Mouse (Mus musculus) monocyte, adult 2 months (primary cell): ENCODE data around the gene Colq.
"Not testable (repeated sequence)": the region's sequence is repeated elsewhere in the genome, so short reads cannot be mapped to it uniquely, and the experiment has no call there.

Source experiments
- DNase-seq, 2 experiments: peaks; one replicate each; pipeline ENCODE4 v3.0.0; 2022; ENCODE audit warnings: low spot score in 2 of 2, low read depth in 1 of 2

Gene Colq

GRCm38 (mm10) chr14:31591243-31591642 lies at the start of gene Colq:
Gene Colq (minus strand): TSS chr14:31591343.
- no peak for DNase-seq

- DNase-seq, result no peak
Measured at GRCm38 (mm10) chr14:31640346-31640889, 49.3 kb upstream of the Colq start, which contains the start of gene Gm49387. Gene Gm49387 (minus strand): TSS chr14:31640878.

DNA sequence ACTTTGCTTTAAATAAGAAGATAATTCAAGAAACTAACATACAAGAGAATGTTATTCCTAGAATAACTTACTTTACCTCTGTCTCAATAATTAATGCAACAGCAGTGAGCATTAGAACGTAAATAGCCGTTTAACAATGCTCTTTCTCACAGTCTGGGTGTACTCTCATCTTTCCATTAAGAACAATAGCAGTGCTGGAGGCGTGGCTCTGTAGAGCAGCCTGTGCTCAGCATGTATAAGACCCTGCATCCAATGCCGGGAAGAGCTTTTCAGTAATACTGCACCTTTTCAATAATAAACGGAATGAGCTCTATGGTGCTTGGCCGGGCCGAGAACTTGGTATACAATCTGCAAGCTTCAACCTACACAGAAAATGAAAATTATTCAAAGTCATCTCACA lies 39.5 kb upstream of the Colq start:
- no peak for DNase-seq

GRCm38 (mm10) chr14:31622748-31623147 lies 31.6 kb upstream of the Colq start:
- no peak for DNase-seq

- DNase-seq, result no peak
Measured at GRCm38 (mm10) chr14:31620591-31621223, 29.6 kb upstream of the Colq start.

DNA sequence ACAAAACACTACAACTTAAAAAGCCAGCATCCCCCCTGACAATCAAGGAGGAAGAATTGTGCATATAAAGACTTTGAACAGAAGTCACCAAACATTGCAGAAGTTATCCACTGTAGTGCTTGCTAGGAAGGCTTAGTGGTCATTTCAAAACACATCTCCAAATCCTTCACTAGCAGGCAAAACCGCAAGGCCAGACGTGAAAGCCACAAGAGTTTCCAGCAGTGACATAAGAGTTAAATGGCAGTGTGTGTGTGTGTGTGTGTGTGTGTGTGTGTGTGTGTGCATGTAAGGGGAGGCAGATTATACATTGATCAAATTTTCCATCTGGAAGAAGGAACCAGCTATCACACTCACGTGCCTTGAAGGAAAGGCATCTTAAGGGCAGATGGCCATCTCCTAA lies 26.9 kb upstream of the Colq start:
- no peak for DNase-seq

- no peak for DNase-seq
Measured at GRCm38 (mm10) chr14:31617204-31617603, 26.1 kb upstream of the Colq start.

DNA sequence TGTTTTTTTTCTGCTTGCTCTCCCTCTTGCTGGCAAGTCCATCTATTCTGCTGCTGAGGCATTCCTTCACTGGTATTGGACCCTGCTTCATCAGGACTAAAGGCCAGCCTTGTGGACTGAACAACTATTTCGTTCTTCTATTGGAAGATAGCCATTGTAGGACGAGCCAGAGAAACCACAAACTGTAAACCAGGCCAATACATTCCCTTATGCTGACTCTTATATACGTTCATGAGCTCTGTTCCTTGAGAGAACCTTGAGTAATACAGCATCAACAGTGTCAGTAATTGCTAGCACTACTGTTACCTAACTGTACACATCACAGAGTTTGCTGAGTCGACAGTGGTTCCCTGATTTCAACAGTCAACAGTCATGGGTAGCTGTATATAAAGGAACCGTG lies 22.5 kb upstream of the Colq start:
- DNase-seq, result no peak

DNA sequence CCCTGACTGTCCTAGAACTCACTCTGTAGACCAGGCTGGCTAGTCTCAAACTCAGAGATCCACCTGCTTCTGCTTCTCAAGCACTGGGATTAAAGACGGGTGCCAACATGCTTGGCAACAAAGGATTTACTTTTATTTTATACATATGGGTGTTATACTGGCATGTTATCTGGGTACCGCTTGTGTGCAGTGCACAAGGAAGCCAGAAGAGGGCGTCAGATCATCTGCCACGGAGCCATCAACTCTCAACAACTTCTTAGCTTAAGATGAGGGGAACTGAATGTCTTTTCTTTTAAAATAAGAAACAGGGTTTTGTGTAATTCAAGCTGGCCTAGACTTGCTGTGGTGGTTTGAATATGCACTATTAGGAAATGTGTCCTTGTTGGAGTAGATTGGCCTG lies 20.8 kb upstream of the Colq start:
- no peak for DNase-seq

DNA sequence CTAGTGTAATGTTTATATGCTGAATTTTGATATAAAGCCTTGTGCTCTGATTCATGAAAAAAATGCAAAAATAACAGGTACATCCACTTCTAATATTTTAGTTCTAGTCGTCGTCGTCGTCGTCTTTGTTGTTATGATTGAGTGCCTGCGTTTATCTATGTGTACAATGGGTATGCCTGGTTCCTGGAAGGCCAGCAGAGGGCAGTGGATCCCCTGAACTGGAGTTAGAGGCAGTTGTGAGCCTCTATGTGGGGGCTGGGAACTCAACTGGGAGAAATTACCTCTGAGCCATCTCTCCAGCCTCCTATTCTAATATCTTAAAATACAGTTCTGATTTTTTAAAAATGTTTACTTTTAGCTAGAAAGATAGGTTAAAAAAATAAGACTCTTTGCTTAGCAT lies 14.4 kb upstream of the Colq start:
- DNase-seq, result no peak

DNA sequence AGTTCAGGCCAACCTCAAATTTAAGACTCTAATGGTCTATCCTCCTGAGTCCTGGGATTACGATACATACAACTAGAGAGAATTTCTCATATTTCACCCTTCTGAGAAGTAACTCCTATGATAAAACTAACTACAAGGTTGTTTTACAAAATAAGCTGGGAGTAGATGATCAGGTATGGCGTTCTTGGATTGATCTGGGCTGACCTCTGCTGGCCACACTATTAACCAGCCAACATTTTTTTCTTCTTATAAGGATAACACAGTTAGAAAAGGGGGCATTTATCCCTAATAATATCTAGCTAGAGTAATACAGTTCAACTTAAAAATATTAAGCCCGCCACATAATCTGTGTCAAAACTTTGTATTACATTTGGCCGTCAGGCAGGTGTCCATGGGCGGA lies 13.8 kb upstream of the Colq start:
- no peak for DNase-seq

DNA sequence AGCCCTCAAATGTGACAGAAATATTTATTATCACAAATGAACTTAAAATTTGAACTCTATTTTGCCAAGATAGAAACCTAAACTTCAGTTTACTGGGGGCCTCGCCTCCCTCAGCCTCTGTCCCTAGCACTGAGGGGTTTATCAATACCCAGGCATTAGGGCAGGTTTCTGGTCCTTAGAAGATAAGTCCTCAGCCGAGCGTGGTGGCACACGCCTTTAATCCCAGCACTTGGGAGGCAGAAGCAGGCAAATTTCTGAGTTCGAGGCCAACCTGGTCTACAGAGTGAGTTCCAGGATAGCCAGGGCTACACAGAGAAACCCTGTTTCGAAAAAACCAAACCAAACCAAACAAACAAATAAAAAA lies 11.5 kb upstream of the Colq start:
- not testable (repeated sequence) for DNase-seq

DNA sequence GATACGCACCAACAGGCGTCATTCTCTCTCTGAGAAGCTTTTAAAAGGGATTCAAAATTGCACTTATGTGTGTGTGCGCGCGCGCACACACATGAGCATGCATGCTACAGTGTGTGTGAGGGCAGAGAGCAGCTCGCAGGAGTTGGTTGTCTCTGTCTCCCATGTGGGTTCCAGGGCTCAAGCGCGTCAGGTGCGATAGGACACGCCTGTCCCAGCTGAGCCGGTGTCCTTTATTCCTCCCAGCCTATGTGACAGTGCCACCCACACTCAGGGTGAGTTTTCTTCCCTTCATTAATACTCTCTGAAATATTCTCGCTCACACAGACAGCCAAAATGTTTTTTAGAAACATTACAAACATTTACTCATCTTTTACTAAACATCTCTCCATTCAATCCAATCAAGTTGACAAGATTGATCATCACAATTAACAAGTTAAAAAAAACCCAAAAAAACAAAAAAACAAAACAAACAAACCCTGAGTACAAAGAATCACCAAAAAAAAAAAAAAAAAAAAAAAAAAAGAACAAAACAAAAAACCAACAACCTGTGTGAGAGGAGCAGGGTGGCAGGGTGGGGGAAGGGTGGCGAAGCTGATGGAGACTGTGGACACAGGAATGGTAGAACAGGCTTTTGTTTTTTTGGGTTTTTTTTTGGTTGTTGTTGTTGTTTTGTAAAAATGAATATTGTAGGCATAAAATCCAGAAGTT lies 10.9 kb upstream of the Colq start:
- no peak for DNase-seq

DNA sequence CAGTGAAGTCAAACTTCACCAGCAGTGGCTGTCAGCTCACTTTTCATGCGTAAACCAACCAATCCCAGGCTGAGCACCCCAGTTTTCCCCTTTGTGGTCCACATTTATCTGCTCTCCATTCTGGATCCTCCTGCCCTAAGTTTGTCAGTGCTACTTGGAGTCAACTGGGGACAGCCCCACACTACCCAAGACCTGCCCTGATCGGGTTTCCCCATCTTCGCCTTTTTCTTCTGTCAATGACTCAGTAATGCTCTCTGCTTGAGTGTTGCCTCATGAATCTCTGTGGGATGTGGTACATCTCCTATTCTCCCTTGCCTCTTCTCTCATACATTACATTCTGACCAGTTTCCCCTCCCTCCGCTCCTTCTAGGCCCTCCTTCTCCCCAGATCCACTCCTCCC lies 6.3 kb upstream of the Colq start:
- no peak for DNase-seq

DNA sequence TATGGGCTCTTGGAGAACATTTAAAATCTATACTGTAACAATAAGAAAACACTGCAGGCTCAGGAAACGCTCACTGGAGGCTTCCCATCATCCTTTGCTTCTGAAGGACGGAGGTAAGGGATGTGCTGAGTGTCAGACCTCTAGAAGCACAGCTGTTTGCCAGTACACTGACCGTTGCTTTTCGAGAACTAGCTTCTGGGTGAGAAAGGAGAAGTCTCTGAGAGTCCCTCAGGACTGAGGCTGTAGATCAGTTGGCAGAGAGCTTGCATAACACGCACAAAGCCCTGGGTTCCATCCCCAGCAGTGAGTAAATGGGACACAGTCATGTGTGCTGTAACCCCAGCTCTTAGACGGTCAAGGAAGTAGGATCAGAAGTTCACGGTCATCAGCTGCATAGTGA lies 5.3 kb upstream of the Colq start:
- DNase-seq, result peak; percentile 11 to 12

- no peak for DNase-seq
Measured at GRCm38 (mm10) chr14:31594693-31595092, 3.5 kb upstream of the Colq start.

DNA sequence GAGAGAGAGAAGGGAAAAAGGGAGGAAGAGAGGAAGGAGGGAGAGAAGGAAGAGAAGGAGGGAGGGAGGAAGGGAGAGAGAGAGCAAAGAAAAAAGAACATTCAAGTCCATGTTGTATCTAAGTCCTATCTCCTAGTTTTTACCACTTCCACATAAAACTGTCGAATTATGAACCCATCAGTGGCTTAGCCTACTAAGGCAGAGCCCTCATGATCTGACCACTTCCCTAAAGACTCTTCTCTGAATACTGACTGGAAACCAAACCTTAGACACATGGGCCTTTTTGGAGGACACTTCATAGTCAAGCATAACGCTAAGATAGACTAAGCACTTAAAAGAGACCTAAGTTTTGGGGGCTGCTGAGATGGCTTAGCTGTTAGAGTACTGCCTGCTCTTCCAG lies 1.9 kb upstream of the Colq start:
- no peak for DNase-seq

- DNase-seq, result no peak
Measured at GRCm38 (mm10) chr14:31586451-31586850, 4.7 kb downstream of the Colq start.

DNA sequence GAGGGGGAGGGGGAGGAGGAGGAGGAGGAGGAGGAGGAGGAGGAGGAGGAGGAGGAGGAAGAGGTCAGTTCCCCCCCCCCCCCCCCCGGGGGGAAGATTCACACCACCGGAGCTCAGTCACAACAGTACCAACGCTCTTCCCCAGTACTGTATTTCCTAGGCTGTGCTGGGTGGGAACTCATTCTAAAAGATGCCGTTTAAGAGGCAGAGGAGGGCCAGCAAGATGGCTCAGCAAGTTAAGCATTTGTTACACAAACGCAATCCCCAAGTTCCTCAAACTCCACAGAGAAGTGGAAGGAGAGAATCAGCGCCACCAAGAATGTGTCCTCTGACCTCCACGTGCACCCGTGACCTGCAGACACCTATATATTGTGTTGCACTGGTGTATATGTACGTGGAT lies 8.1 kb downstream of the Colq start:
- no peak for DNase-seq

DNA sequence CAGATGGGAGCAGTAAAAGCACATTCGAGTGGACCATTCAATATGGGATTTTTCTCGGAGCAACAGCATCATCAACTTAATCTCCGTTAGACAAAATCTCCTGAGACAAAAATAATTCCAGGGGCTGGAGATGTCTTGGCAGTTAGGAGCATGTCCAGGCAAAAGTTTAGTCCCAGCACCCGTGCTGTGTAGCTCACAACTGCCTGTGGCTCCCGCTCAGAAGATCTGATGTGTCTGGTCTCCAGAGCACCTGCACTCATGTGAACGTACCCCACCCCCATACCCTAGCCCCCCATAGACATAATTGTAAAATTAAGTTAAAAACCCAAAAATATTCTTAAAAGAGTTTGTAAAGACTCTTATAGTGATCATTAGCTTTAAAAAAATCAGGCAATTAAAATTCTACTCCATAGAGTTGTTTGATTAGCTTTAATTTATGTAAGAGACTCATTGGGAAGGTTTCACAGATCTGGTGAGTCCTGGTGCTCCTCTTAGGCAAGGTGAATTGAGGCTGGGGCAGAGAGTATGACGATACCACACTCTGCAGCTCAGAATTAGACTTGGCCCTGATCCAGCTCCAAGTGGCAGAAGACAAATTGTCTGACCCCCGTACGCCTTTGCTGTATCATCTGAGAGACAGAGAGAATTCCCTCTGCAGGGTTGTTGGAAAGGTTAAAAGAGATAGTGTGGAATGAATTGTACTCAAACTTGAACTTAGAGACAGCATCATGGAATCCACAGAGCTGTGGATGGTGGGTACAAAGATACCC lies 13.0 kb downstream of the Colq start:
- no peak for DNase-seq

GRCm38 (mm10) chr14:31576846-31577697 lies 14.1 kb downstream of the Colq start:
- DNase-seq, result no peak
